Mouse (Mus musculus) kidney, embryonic 15.5 days (tissue): ENCODE data around the gene Tnfaip2. TPM values are rescaled to one million over a fixed set of nuclear protein-coding genes. Genes with fewer than 3 reads are reported as not detected.

Source experiments
- ATAC-seq: fragments of 200-750 bp; cut with Nextera tagmentation; replicated peaks from 2 replicates; pipeline ENCODE4 v1.8.0; 2017; ENCODE audit warnings: moderate TSS enrichment; ENCODE audit not compliant: low FRiP score
- H3K27ac ChIP-seq: fragments of 300-500 bp; sonication (generic); 2 replicates; pipeline ENCODE4 v1.5.1; 2015; ENCODE audit warnings: mild to moderate bottlenecking, inconsistent platforms
- H3K27me3 ChIP-seq: fragments of 300-500 bp; sonication (generic); 2 replicates; pipeline ENCODE4 v1.6.1; 2015; ENCODE audit warnings: inconsistent platforms
- H3K36me3 ChIP-seq: fragments of 300-500 bp; sonication (generic); 2 replicates; pipeline ENCODE4 v1.6.1; 2015; ENCODE audit warnings: inconsistent platforms
- H3K4me1 ChIP-seq: fragments of 300-500 bp; sonication (generic); 2 replicates; pipeline ENCODE4 v1.6.1; 2015; ENCODE audit warnings: inconsistent platforms
- H3K4me2 ChIP-seq: fragments of 300-500 bp; sonication (generic); 2 replicates; pipeline ENCODE4 v1.6.1; 2015; ENCODE audit warnings: moderate library complexity, mild to moderate bottlenecking, inconsistent platforms
- H3K4me3 ChIP-seq: fragments of 300-500 bp; sonication (generic); replicated peaks from 2 replicates; pipeline ENCODE4 v1.5.1; 2015; ENCODE audit warnings: mild to moderate bottlenecking, inconsistent platforms
- H3K9ac ChIP-seq: fragments of 300-500 bp; sonication (generic); 2 replicates; pipeline ENCODE4 v1.6.1; 2015; ENCODE audit warnings: mild to moderate bottlenecking, inconsistent platforms
- H3K9me3 ChIP-seq: fragments of 300-500 bp; sonication (generic); replicated peaks from 2 replicates; pipeline ENCODE4 v1.6.1; 2016; ENCODE audit warnings: inconsistent platforms
- WGBS: fragments of 180-500 bp; shearing (Covaris S2); methylation state at CpG from one replicate; pipeline ENCODE4 v1.1.7; 2015; ENCODE audit warnings: mixed read lengths; 5-methylcytosine and 5-hydroxymethylcytosine counted together
- polyA plus RNA-seq: library from polyadenylated mRNA; unstranded; fragments of >200 nt; fragmentation: Nextera tagmentation; extraction: Ambion mirVana; gene quantifications from 2 replicates; pipeline ENCODE4 v1.2.1, GENCODE M21; 2015

The Tnfaip2 gene
- polyA plus RNA-seq, 1 experiment from 2014 or later, result 22.9 TPM

DNA sequence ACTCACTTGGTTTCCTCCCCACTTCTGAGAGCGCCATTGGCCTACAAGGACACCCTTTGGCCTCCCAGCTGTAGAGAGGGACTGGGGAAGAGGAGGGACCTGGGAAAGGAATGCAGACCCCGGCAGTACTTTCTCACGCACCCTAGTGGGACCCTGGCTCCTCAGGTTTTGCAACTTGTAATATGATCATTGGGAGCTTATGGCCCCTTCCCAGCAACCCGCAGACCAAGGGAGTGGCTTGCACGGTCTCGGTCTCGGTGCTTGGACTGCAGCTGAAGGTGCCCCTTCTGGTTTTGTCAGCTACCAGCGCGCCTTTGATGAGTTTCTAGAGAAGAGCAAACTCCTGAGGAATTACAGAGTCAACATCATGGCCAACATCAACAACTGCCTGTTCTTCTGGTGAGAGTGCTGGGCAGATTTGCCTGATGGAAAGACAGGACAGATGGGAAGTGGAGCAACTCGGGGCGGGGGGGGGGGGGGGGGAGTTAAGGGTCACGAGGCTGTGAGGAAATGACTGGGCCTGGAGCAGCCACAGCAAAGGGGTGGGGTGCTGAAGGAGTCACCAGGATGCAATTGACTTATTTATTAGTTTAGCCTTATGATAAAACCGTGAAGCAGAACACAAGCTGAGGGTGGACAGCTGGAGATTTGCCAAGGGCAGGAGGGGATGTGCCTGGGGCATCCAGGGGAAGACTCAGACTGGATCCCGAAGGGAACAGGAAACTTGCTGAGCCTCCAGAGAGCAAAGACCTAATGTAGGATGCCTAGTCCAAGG is 6.8 kb downstream of the Tnfaip2 start:
- ATAC-seq, result no peak; the same call in none of the 2 replicates
- Histone ChIP-seq H3K9ac (no peak overlapping the region), H3K27ac (peak overlapping the region; percentile 76), H3K4me2 (peak overlapping the region; percentile 28), H3K4me3 (no peak overlapping the region), H3K36me3 (no peaks in the 10 kb centered on the region), H3K9me3 (no peaks in the 10 kb centered on the region), H3K27me3 (peaks cover 79% of the 10 kb centered on the region), H3K4me1 (peaks cover 81% of the 10 kb centered on the region)
- 8% methylated on average over 14 of the region's 14 CpGs for WGBS

DNA sequence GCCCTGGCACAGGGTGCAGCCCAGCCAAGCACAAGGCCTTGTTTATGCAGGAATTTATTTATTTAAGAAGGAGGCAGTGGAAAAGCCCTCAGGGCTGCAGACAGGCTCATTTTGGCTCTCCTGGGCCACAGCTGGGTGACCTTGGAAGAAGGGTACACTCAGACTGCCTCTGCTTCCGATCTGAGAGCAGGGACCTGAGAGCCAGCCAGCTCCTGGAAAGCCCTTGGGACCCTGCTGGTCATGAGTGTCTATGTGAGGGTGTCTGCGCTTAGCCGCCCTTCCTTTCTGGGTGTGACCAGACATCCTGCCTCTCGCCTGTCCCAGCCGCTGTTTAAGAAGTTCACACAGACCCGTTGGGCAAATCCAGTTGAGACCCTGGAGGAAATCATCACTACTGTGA is 8.1 kb downstream of the Tnfaip2 start:
- Histone ChIP-seq H3K4me1 (peaks cover 83% of the 10 kb centered on the region), H3K27ac (peak overlapping the region; percentile 76), H3K4me2 (peak overlapping the region; percentile 28), H3K27me3 (peaks cover 67% of the 10 kb centered on the region), H3K36me3 (no peaks in the 10 kb centered on the region), H3K4me3 (no peak overlapping the region), H3K9me3 (no peaks in the 10 kb centered on the region), H3K9ac (0 out of 2 replicates have a peak overlapping the region, but pooled peaks have one; percentile 5)
- WGBS, result 40% methylated on average over 6 of the region's 6 CpGs
- no peak for ATAC-seq

DNA sequence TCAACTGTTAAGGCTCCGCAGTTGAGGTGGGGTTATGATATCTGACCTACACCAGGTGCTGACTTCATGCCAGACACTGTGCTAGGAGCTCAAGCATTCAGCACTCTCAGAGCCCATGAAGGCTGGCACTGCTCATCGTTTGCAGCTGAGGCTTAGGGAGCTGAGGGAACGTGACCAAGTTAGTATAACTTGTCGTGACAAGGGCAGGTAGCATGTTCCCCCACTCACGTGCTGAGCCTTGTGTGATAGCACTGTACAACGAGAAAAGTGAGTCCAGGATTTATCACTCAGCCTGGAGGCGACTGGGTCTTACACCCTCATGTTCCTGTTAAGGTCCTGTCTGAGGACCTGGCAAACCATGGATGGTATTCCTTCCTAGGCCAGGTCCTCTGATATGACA is 9.3 kb downstream of the Tnfaip2 start:
- no peaks in the 10 kb centered on the region for H3K36me3 ChIP-seq

DNA sequence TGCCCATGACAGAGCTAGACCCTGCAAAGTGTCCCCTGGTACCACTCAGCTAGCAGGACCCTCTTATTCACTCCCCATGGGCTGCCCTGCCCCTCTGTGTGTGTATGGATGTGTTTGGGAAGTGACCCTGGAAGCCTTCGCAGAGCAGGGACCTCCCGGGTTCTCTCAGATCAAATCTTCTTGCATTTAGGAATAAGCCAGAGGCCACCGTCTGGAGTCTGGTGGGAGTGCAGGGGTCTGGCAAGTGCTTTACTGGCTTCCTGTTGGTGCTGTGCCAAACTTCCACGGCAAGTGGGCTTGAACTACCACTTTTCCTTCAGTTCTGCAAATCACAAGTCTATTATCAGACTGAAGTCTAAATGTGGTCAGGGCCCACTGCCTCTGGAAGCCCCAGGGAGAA is 11.8 kb downstream of the Tnfaip2 start:
- peaks cover 50% of the 10 kb centered on the region for H3K27me3 ChIP-seq
- H3K9me3 ChIP-seq, result no peaks in the 10 kb centered on the region
- peaks cover 55% of the 10 kb centered on the region for H3K4me1 ChIP-seq
- H3K9ac ChIP-seq, result no peak overlapping the region
- ATAC-seq, result no peak
- no peak overlapping the region for H3K4me2 ChIP-seq
- H3K36me3 ChIP-seq, result no peaks in the 10 kb centered on the region
- H3K4me3 ChIP-seq, result no peak overlapping the region
- H3K27ac ChIP-seq, result 0 out of 2 replicates have a peak overlapping the region, but pooled peaks have one; percentile 5
- 25% methylated on average over 4 of the region's 4 CpGs for WGBS

More for the DNA sequence above, 9.3 kb downstream of the Tnfaip2 start:
- WGBS, result 88% methylated on average over 7 of the region's 7 CpGs
- no peak overlapping the region for H3K4me2 ChIP-seq
- H3K9me3 ChIP-seq, result no peaks in the 10 kb centered on the region
- peaks cover 56% of the 10 kb centered on the region for H3K27me3 ChIP-seq
- H3K4me3 ChIP-seq, result no peak overlapping the region
- H3K4me1 ChIP-seq, result peaks cover 80% of the 10 kb centered on the region
- H3K9ac ChIP-seq, result no peak overlapping the region
- no peak overlapping the region for H3K27ac ChIP-seq
- no peak for ATAC-seq

DNA sequence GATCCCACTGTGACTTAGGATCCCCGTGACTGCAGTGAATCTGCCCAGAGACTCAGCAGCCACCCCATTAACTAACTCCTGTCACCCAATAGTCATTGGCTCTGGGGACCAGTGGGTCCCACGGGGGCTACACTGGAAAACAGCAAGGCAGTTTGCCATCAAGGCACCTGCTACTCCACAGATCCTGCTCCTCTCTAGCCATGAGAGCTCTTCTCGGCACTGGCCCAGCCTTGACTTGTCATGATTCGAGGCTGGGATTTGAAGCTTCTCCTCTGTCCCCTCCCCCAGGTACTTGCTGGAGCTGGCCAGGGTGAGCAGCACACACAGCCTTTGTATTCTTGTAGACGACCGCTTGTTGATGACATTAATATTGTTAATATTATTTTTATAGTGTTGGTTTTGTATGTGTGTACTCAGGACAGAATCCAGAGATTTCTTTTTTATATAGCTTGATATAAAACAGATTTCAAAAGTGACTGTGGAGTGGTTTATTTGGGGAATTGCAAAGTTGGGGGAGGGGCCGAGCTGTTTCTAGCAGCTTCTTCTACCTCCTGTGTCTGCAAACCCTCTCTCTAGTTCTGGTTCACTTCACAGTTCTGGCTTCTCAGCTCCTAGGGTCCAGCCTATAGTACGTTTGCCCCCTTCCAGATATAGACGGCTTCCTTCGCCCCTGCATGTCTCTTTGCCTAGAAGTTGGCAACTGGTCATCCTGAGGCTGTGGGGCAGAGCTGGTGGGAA is 12.4 kb downstream of the Tnfaip2 start:
- Histone ChIP-seq H3K4me2 (no peak overlapping the region), H3K4me3 (no peak overlapping the region), H3K27me3 (peaks cover 52% of the 10 kb centered on the region), H3K9me3 (no peaks in the 10 kb centered on the region), H3K9ac (no peak overlapping the region), H3K27ac (no peak overlapping the region), H3K36me3 (no peaks in the 10 kb centered on the region), H3K4me1 (peaks cover 51% of the 10 kb centered on the region)
- ATAC-seq, result no peak
- 61% methylated on average over 10 of the region's 10 CpGs for WGBS

DNA sequence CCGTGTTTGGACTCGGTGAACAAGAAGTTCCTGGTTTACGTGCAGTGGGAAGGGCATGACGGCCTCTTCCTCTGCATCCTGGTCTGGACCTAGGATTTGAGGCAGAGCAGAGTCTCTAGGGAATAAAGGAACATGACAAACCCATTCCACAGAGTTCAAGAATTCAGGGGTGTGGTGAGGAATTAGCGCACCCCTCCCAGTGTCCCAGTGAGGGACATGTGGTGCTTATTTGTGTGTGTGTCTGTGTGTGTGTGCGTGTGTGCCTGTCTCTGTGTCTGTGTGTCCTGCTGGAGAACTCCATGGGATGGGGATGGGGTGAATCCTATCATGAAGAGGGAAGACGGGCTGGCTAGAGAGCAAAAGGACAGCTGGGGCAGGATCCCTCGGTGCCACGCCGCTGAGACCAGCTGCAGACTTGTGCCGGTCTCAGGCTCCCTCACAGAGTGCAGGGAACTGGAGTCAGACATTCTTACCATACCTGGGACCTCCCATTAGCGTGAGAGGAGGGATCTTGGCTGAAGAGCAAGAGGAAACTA is 13.1 kb downstream of the Tnfaip2 start:
- Histone ChIP-seq H3K9ac (no peak overlapping the region), H3K4me3 (no peak overlapping the region), H3K36me3 (no peaks in the 10 kb centered on the region), H3K27ac (no peak overlapping the region), H3K4me1 (peaks cover 51% of the 10 kb centered on the region), H3K4me2 (no peak overlapping the region), H3K27me3 (peaks cover 46% of the 10 kb centered on the region), H3K9me3 (no peaks in the 10 kb centered on the region)
- ATAC-seq, result no peak
- 56% methylated on average over 12 of the region's 12 CpGs for WGBS

DNA sequence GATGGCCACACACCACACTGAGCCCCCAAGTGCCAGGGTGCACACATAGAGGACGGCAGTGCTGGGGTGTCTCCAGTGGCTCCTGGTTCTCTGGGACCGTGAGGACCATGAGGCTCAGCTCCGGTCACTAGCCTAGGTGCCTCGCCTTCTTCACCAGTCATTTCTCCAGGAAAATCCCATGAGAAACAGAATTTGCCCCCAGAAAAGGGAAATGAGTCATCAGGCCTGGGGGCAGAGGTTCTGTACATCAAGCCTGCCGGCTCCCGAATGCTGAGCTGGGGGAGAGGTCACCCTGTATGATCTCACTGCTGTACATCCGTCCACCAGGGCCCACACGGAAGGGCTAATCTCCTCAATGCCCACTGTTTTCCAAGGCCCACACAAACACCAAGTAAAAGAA is 13.6 kb downstream of the Tnfaip2 start:
- WGBS, result 45% methylated on average over 8 of the region's 8 CpGs
- Histone ChIP-seq H3K4me1 (peaks cover 51% of the 10 kb centered on the region), H3K27ac (no peak overlapping the region), H3K4me2 (no peak overlapping the region), H3K27me3 (peaks cover 44% of the 10 kb centered on the region), H3K4me3 (no peak overlapping the region), H3K9me3 (no peaks in the 10 kb centered on the region), H3K9ac (no peak overlapping the region), H3K36me3 (no peaks in the 10 kb centered on the region)
- no peak for ATAC-seq

DNA sequence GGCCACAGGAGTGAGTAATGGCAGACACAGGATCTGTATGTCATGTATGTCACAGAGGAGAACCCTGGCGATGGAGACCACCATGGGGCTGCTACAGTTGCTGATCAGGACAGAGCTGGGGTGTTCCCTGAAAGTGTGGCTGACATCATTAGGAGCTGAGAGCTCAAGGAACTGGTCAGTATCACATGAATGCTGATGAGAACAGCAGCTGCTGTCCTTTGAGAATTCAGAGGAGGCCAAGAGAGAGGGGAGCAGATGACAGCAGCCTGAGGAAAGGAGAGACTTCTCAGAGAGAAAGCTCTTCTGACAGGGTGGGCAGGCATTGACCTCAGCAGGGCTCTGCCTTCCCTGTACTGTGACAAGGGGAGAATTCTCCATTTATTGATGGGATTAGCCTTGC is 15.5 kb downstream of the Tnfaip2 start:
- Histone ChIP-seq H3K27me3 (peaks cover 30% of the 10 kb centered on the region), H3K4me2 (no peak overlapping the region), H3K4me1 (peaks cover 56% of the 10 kb centered on the region), H3K9ac (no peak overlapping the region), H3K27ac (no peak overlapping the region), H3K36me3 (no peaks in the 10 kb centered on the region), H3K9me3 (no peaks in the 10 kb centered on the region), H3K4me3 (no peak overlapping the region)
- WGBS, result 86% methylated on average over 1 of the region's 1 CpGs
- ATAC-seq, result no peak

DNA sequence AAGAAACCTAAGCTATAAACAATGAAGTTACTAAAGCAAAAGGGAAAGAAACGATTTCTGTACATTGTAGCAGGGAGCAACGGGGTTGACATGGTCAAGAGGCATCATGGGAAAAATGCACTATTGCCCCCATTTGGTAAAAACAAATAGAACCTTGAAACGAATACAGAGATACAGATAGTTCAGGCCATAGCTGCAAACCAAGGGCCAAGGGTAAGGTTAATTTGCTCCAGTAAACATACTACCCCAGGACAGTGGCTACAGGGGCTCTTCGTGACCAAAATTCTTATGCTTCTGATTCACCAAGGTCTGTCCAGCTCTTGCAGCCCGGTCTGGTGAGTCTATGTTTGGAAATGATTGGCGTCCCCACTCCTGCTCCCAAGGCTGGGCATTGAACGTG is 21.3 kb downstream of the Tnfaip2 start:
- Histone ChIP-seq H3K9me3 (no peaks in the 10 kb centered on the region), H3K4me2 (no peak overlapping the region), H3K9ac (no peak overlapping the region), H3K4me1 (peaks cover 26% of the 10 kb centered on the region), H3K27ac (no peak overlapping the region), H3K36me3 (no peaks in the 10 kb centered on the region), H3K27me3 (peaks cover 7% of the 10 kb centered on the region; the same call in 1 of the 2 replicates), H3K4me3 (no peak overlapping the region)
- WGBS, result 80% methylated on average over 7 of the region's 7 CpGs
- no peak for ATAC-seq

DNA sequence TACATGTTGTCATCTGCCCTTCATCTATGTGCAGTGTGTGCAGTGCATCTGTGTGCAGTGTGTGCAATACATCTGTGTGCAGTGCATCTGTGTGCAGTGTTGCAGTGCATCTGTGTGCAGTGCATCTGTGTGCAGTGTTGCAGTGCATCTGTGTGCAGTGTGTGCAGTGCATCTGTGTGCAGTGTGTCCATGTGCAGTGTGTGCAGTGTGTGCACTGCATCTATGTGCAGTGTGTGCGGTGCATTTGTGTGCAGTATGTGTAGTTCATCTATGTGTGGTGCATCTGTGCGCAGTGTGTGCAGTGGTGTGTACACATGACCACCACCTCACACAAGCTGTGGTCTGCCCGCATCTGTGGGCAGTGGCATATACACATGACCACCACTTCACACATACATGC is 24.1 kb downstream of the Tnfaip2 start:
- Histone ChIP-seq H3K36me3 (no peaks in the 10 kb centered on the region), H3K4me2 (no peak overlapping the region), H3K4me3 (no peak overlapping the region), H3K9me3 (no peaks in the 10 kb centered on the region), H3K9ac (no peak overlapping the region), H3K27ac (no peak overlapping the region), H3K27me3 (no peaks in the 10 kb centered on the region), H3K4me1 (peaks cover 13% of the 10 kb centered on the region)
- no peak for ATAC-seq
- WGBS, result 92% methylated on average over 3 of the region's 3 CpGs

DNA sequence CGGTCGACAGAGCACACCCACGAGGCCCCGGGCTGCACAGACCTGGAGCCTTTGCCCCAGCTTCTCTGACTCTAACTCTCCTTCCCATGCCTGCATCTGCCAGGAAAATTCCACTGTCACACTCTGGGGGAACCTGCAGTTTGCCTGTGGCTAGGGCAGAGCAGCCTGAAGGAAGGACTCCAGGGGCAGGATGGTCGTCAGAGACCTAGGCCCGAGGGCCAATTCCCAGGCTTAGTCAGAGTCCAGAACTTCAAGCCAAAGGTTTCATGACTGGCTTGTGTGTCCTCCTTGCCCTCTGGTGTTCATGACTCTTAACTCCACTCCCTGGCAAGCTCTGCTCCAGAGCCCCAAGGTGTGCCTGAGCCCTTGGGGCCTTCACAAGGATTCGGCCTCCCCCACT is 25.9 kb downstream of the Tnfaip2 start:
- H3K27me3 ChIP-seq, result no peaks in the 10 kb centered on the region
- H3K9me3 ChIP-seq, result no peaks in the 10 kb centered on the region
- H3K27ac ChIP-seq, result no peak overlapping the region
- H3K36me3 ChIP-seq, result no peaks in the 10 kb centered on the region
- no peak overlapping the region for H3K9ac ChIP-seq
- ATAC-seq, result no peak
- H3K4me1 ChIP-seq, result peaks cover 15% of the 10 kb centered on the region
- H3K4me2 ChIP-seq, result no peak overlapping the region
- no peak overlapping the region for H3K4me3 ChIP-seq
- WGBS, result 73% methylated on average over 7 of the region's 7 CpGs

DNA sequence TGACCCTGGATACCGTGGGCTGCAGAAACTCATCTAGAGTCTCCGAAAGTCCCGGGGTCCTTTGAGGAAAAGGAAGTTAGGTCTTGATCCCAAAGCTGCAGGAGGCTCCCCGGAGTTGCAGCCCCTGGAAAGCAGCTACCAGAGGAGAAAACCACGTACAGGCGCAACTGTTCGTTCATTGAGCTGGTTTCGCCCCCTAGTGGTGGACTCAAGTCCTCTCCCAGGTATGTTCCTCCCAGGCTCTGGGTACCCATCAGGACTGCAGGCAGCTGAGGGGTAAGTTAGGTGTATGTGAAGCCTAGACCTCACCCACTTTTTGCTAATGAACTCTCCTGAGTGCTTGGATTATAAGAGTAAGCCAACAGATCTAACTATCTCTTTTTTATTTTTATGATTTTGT is 27.2 kb downstream of the Tnfaip2 start:
- Histone ChIP-seq H3K9ac (no peak overlapping the region), H3K27me3 (no peaks in the 10 kb centered on the region), H3K4me1 (peaks cover 27% of the 10 kb centered on the region), H3K4me2 (no peak overlapping the region), H3K4me3 (no peak overlapping the region), H3K36me3 (no peaks in the 10 kb centered on the region), H3K9me3 (no peaks in the 10 kb centered on the region), H3K27ac (no peak overlapping the region)
- WGBS, result 3% methylated on average over 8 of the region's 8 CpGs
- ATAC-seq, result peak; percentile 49; the same call in 1 of the 2 replicates
